23 mouse cellular contexts compared by ENCODE assay signal in genomic region chr9:42921830-42922229, GRCm38 (mm10). TPM values are rescaled to one million over a fixed set of nuclear protein-coding genes. Genes with fewer than 3 reads are reported as not detected.
DNase-seq lines count a peak whose midpoint lies in the region; ATAC-seq and TF ChIP-seq lines count a peak whose summit lies in the region.
"Had no signal": no experiment of that assay in that cellular context is flagged by ENCODE, and none has a peak within 500 bp of the region (broad histone marks: within the 10 kb centered on the region; RNA-seq: fewer than 3 reads in every experiment).

No protein-coding gene starts in this region.

- no peak overlapping the region for H3K4me3 ChIP-seq in kidney, embryonic 15.5 days (replicated peaks)
- H3K4me3 ChIP-seq in kidney, embryonic 14.5 days (ENCODE audit: low read length) = no peak overlapping the region
- H3K4me3 ChIP-seq in lung, embryonic 15.5 days = no peak overlapping the region
- H3K4me3 ChIP-seq in lung, adult 2 months (replicated peaks; ENCODE audit: extremely low read depth, low read depth, low read length) = no peak overlapping the region
- H3K4me3 ChIP-seq in lung, postnatal 0 days (ENCODE audit: low read depth, low read length) = no peak overlapping the region
- H3K4me3 ChIP-seq: embryonic facial prominence, embryonic 10.5 days; embryonic facial prominence, embryonic 12.5 days; forebrain, embryonic 13.5 days; forebrain, embryonic 15.5 days had no signal

- peaks cover 33% of the 10 kb centered on the region for H3K4me1 ChIP-seq in kidney, embryonic 15.5 days
- peaks cover 3% of the 10 kb centered on the region; the same call in 1 of the 2 replicates for H3K4me1 ChIP-seq in kidney, embryonic 14.5 days (ENCODE audit: control insufficient read depth, insufficient read depth, low read length)
- peaks cover 24% of the 10 kb centered on the region for H3K4me1 ChIP-seq in lung, embryonic 15.5 days
- no peaks in the 10 kb centered on the region for H3K4me1 ChIP-seq in lung, adult 2 months (ENCODE audit: control insufficient read depth, insufficient read depth, low read length)
- H3K4me1 ChIP-seq in lung, postnatal 0 days (ENCODE audit: insufficient read depth, low read depth, low read length) = no peaks in the 10 kb centered on the region

- no peaks in the 10 kb centered on the region for H3K9me3 ChIP-seq in kidney, embryonic 15.5 days (replicated peaks)
- H3K9me3 ChIP-seq in kidney, embryonic 14.5 days (ENCODE audit: control insufficient read depth, low read length) = no peaks in the 10 kb centered on the region
- H3K9me3 ChIP-seq in lung, embryonic 15.5 days = no peaks in the 10 kb centered on the region
- no peaks in the 10 kb centered on the region for H3K9me3 ChIP-seq in lung, postnatal 0 days (ENCODE audit: low read length)
- H3K9me3 ChIP-seq: embryonic facial prominence, embryonic 10.5 days; embryonic facial prominence, embryonic 12.5 days; forebrain, embryonic 13.5 days; forebrain, embryonic 15.5 days; G1E had no signal

- no peak for TF ChIP-seq CTCF in lung, adult 2 months (IDR thresholded peaks at IDR 0.05; ENCODE audit: insufficient read depth, low read length)
- TF ChIP-seq CTCF in lung, postnatal 0 days (IDR thresholded peaks at IDR 0.05) = no peak

- no peak for TF ChIP-seq POLR2A in lung, adult 2 months (IDR thresholded peaks at IDR 0.05; ENCODE audit: borderline replicate concordance, extremely low read depth, low read depth, low read length)

- H3K27ac ChIP-seq in kidney, embryonic 15.5 days = 0 out of 2 replicates have a peak overlapping the region, but pooled peaks have one; percentile 14
- H3K27ac ChIP-seq in kidney, embryonic 14.5 days (ENCODE audit: low read depth, low read length) = no peak overlapping the region
- H3K27ac ChIP-seq in lung, embryonic 15.5 days = peak overlapping the region; percentile 82
- H3K27ac ChIP-seq in lung, postnatal 0 days (ENCODE audit: low read length) = no peak overlapping the region
- H3K27ac ChIP-seq: embryonic facial prominence, embryonic 10.5 days; embryonic facial prominence, embryonic 12.5 days; forebrain, embryonic 13.5 days; forebrain, embryonic 15.5 days had no signal

- no peaks in the 10 kb centered on the region for H3K27me3 ChIP-seq in kidney, embryonic 15.5 days
- no peaks in the 10 kb centered on the region for H3K27me3 ChIP-seq in kidney, embryonic 14.5 days (ENCODE audit: control insufficient read depth, insufficient read depth, low read length)
- no peaks in the 10 kb centered on the region for H3K27me3 ChIP-seq in lung, embryonic 15.5 days
- no peaks in the 10 kb centered on the region for H3K27me3 ChIP-seq in lung, postnatal 0 days (replicated peaks; ENCODE audit: insufficient read depth, low read length)
- H3K27me3 ChIP-seq: embryonic facial prominence, embryonic 12.5 days; forebrain, embryonic 13.5 days; forebrain, embryonic 15.5 days; Patski had no signal

- TF ChIP-seq EP300 in lung, postnatal 0 days (IDR thresholded peaks at IDR 0.05) = no peak

- no peak overlapping the region for H3K4me2 ChIP-seq in kidney, embryonic 15.5 days
- H3K4me2 ChIP-seq in kidney, embryonic 14.5 days (replicated peaks; ENCODE audit: low read depth, low read length) = no peak overlapping the region
- H3K4me2 ChIP-seq in lung, embryonic 15.5 days = no peak overlapping the region
- H3K4me2 ChIP-seq in lung, postnatal 0 days (replicated peaks; ENCODE audit: low read depth, low read length) = no peak overlapping the region
- H3K4me2 ChIP-seq: embryonic facial prominence, embryonic 12.5 days; forebrain, embryonic 13.5 days; forebrain, embryonic 15.5 days had no signal

- 78% methylated on average over 4 of the region's 4 CpGs for WGBS in kidney, embryonic 15.5 days
- 81% methylated on average over 4 of the region's 4 CpGs for WGBS in kidney, embryonic 14.5 days
- 38% methylated on average over 4 of the region's 4 CpGs for WGBS in lung, embryonic 15.5 days
- 68% methylated on average over 4 of the region's 4 CpGs for WGBS in lung, adult 2 months
- 42% methylated on average over 4 of the region's 4 CpGs for WGBS in lung, postnatal 0 days

- no peak for ATAC-seq in kidney, embryonic 15.5 days (replicated peaks; ENCODE audit: low FRiP score)
- no peak for ATAC-seq in kidney, embryonic 14.5 days (ENCODE audit: low FRiP score, low TSS enrichment)
- ATAC-seq in lung, embryonic 15.5 days (ENCODE audit: borderline replicate concordance, extremely low read depth, low FRiP score, low TSS enrichment) = peak; percentile 51; the same call in 1 of the 2 replicates
- peak; percentile 76 for ATAC-seq in lung, postnatal 0 days
- ATAC-seq: activated CD4-positive, CD25-positive, alpha-beta regulatory T cell, adult 4 months; CD4-positive, CD25-positive, alpha-beta regulatory T cell, adult 4 months; forebrain, embryonic 13.5 days; forebrain, embryonic 15.5 days; Patski had no signal

- H3K9ac ChIP-seq in kidney, embryonic 15.5 days = no peak overlapping the region
- H3K9ac ChIP-seq in kidney, embryonic 14.5 days (ENCODE audit: low read depth, low read length) = no peak overlapping the region
- no peak overlapping the region for H3K9ac ChIP-seq in lung, embryonic 15.5 days
- no peak overlapping the region for H3K9ac ChIP-seq in lung, postnatal 0 days (replicated peaks; ENCODE audit: low read depth)
- H3K9ac ChIP-seq: embryonic facial prominence, embryonic 12.5 days; forebrain, embryonic 13.5 days; forebrain, embryonic 15.5 days had no signal

- no peak for DNase-seq in lung, adult 2 months
- DNase-seq in lung, postnatal 0 days (ENCODE audit: low spot score) = peak; percentile 65
- no peak for DNase-seq in lung, postnatal 10 days
- DNase-seq: adrenal gland, adult 8-10 months; adrenal gland, postnatal 14 days; adrenal gland, postnatal 36 days; B cell, adult 2 months; cerebellum, adult 11-12 months; cerebellum, adult 2 months; cerebellum, adult 9-10 months; cerebellum, postnatal 10 days; cerebellum, postnatal 25 days had no signal

- no peaks in the 10 kb centered on the region for H3K36me3 ChIP-seq in kidney, embryonic 15.5 days
- H3K36me3 ChIP-seq in kidney, embryonic 14.5 days (ENCODE audit: control insufficient read depth, insufficient read depth, low read length) = no peaks in the 10 kb centered on the region
- no peaks in the 10 kb centered on the region for H3K36me3 ChIP-seq in lung, embryonic 15.5 days
- no peaks in the 10 kb centered on the region for H3K36me3 ChIP-seq in lung, postnatal 0 days (ENCODE audit: insufficient read depth, low read length)
- H3K36me3 ChIP-seq: embryonic facial prominence, embryonic 10.5 days; embryonic facial prominence, embryonic 12.5 days; forebrain, embryonic 15.5 days; G1E had no signal

RNA-seq across cellular contexts. Expression of gene Grik4, which starts 22.5 kb away (rescaled TPM):
- polyA plus RNA-seq in kidney, embryonic 15.5 days (2015; fragmentation: Nextera tagmentation; extraction: Ambion mirVana) = 3.5 and 4.0 TPM in 2 replicates
- polyA plus RNA-seq in kidney, embryonic 14.5 days (2014; fragmentation: Nextera tagmentation; extraction: Ambion mirVana) = 1.9 and 2.0 TPM in 2 replicates
- 3.1 and 3.2 TPM in 2 replicates for polyA plus RNA-seq in lung, embryonic 15.5 days (2015; fragmentation: Nextera tagmentation; extraction: Ambion mirVana)
- 0.31 and 0.93 TPM in 2 replicates for polyA plus RNA-seq in lung, adult 2 months (2012; rRNA removed)
- polyA plus RNA-seq in lung, postnatal 0 days (2015; fragmentation: Nextera tagmentation; extraction: Ambion mirVana) = 0.47 and 0.67 TPM in 2 replicates
- polyA plus RNA-seq: CD4-positive, CD25-positive, alpha-beta regulatory T cell, adult 4 months; G1E had no signal

Comparison
In these comparisons a context has a peak if more than half of its experiments do, and no peak if none do; other contexts are left out.
1. H3K27ac ChIP-seq: peak in kidney, embryonic 15.5 days (single experiment) and lung, embryonic 15.5 days (single experiment); none in kidney, embryonic 14.5 days (single experiment) and lung, postnatal 0 days (single experiment).
2. ATAC-seq: peak in lung, embryonic 15.5 days (single experiment) and lung, postnatal 0 days (single experiment); none in kidney, embryonic 15.5 days (single experiment) and kidney, embryonic 14.5 days (single experiment).